Mouse (Mus musculus) kidney, adult 9 months (tissue): ENCODE measurements around the gene Dclre1b.
"Not testable (repeated sequence)": the region's sequence is repeated elsewhere in the genome, so short reads cannot be mapped to it uniquely, and the experiment has no call there.

Experiments
- DNase-seq: peaks from one replicate; pipeline ENCODE4 v3.0.0; 2022

Dclre1b gene

DNA sequence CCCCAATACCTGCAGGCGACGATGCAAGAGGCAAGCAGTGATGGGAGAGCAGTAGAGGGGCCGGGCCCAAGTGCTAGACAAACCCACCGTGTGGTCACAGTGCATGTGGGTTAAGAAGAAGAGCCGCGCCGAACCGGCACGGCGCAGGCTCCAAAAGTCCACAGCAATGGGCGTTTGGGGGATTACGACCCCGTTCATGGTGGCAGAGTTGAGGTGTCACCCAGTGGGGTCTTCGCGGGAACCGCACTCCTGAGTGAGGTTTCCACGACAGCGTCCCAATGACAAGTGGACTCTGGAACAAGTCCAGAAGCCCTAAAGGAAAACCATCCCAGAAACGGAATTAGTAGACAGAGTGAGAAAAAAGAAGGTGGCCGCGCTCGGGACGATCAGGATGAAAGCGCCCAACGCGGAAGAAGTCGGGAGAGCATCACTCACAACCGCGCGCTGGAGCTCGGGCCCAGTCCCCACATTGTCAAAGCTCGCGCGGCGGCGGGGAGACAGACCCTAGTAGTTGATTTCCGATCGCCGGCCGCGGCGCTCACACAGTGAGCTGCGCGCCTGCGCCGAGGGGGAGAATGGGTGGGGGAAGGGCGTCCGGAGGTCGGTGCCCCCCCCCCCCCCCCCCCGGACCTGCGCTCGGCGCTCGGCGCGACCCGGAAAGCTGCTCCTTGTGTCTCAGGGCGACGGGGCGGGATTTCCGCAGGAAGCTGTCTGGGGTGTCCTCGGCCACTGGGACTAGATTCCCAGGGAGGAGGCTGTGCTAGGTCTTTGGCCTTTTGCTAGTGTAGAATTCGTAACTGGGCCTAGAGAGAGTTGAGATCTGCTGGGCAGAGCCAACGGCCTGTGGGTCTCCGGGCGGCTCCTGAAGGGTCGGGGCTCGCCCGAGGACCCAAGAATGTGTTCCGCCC is at the start of gene Dclre1b, which contains the start of the genes Ap4b1 and Gm43064:
Dclre1b (minus strand) TSS at position 554 of the 908 bp plus-strand sequence.
Ap4b1 (plus strand) TSS at position 630 of the 908 bp plus-strand sequence.
Gm43064 (plus strand) TSS at position 683 of the 908 bp plus-strand sequence.
- peak; percentile 90 for DNase-seq

DNA sequence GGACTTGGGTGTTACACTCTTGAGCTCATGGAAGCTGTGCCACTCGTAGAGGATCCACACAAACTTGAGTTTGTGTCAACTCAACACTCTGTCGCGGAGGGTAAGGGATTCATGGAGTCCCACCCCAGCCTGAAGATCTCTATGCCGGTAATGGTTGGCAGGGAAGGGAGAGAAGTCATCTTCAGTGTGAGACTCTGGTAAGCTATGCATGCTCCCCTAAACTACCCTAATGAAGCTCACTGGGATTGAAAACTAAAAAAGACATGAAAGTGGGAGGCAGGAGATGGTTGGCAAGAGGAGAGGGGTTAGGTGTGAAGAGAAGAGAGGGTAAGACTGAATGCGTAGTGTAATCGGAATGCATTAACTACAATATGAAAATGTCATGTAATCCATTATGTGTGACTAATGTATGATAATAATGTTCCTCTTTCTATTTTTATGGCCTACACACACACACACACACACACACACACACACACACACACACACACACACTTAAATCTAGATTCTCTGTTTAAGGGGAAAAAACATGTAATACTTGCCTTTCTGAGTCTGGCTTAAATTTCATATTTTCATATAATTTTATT is 48.8 kb upstream of the Dclre1b start:
- DNase-seq, result no peak

DNA sequence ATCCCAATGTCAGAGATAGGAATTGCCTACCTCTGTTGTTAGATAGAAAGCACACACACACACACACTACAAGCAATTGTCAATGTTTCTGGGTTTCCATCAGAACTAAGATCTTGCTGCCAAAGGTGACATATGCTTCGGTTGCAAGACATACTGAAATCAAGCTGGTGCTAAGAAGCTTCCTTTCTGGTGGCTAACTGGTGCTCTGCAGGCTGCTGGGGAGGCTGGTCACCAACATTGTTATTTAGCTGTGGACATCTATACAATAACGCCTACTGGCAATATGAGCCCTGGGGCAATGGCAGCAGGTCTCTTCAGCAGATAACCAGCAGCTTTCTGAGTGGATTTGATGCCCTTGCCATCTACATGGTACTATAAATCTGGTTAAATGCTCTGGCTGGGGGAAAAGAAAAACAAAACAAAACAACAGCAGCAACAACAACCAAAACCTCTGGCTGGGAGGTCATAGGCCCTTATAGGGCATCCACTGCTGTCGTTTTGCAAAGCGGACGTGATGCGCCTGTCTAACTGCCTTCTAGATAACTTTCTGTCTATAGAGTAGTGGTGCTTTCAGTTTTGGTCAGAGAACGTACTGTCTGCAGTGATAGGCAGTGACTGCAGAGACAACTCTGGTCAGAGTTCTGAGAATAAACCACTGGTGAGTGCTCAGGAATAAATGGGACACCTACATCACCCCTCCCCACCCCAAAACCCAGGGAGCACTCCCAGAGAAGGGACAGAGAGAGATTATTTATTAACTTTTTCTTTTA is 48.0 kb upstream of the Dclre1b start:
- DNase-seq, result no peak

DNA sequence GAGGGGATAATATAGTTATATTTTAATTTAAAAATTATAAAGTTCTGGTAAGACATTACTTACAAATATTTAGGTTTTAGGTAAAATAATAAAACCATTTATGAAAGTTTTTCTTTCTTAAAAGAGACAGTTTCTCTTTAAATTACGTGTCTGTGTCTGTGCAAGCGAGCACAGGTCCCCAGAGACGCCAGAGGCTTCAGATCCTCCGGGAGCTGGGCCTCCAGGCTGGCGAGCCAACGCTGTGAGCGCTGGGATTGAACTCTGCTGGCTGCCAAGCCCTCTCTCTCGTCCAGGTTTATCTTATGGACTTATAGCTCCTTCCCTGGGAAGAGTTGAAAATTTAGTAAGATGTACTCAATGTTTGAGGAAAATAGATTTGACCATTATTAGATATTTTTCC is 44.6 kb upstream of the Dclre1b start:
- no peak for DNase-seq

DNA sequence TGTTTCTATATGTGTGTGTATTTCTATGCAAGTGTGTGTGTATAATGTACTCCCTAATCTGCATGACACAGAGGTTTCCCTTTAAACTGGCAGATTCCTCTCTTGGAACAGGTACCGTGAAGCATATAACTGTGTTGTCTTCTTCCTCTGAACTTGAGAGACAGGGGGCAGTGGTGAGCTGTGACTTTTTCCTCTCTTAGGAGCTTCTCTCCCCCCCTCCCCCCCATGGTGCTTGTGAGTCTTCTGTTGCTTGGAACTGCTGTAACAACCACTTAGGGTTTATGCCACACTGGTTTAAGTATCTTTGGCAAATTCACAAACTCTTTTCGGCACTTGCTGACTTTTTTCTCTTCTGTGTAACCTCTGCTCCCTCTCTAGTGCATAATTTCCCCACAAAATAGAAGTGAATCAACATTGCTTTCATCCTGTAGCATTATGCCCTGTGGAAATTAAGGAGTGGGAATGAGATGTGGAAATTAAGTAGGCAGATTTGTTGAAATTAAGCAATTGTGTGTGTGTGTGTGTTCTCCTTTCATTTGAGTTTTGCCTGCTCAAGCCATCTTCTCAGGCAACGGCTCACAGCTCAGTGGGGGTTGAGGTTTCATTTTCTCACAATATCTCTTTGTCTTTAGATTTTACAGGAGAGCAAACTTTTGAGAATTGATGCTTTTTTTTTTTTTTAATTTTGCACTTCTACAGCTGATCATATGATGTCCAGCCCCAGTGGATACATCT is 43.5 kb upstream of the Dclre1b start:
- peak; percentile 85 for DNase-seq

DNA sequence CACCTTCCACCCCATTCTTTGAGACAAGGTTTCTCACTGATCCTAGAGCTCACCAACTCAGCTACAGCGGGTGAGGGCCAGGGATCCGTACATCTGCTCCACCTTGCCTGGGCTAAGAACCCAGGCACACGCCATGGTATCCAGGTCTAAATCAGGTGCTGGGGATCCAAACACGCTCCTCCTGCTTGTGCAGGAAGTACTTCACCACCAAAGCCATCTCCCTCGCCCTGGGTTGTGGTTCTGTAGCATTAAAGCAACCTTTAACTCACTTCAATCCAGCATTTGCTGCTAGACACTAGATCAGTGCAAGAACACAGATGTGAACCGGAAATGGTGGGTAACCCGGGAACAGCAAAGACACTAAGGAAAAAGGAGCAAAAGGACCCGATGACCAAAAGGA is 42.6 kb upstream of the Dclre1b start:
- no peak for DNase-seq

GRCm38 (mm10) chr3:103851481-103851880 is 42.2 kb upstream of the Dclre1b start:
- no peak for DNase-seq

GRCm38 (mm10) chr3:103850644-103851363 is 41.6 kb upstream of the Dclre1b start:
- peak; percentile 77 for DNase-seq

DNA sequence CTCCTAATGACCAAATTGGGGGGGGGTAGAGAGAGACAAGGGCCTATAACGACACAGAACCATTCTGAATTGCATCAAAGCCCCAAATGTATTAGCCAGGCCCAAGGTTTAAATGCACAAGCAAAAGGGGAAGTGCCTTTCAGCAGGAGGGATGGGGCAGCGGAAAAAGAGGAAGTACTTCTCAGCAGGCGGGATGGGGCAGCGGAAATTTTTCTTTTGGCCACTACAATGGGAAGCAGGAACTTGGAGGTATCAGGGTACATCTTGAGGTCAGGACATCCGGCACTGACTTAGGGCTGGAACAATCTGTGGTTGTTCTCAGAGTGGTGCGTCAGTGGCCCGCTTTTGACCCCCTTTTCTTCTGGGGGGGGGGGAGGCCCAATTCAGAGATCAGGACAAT is 31.7 kb upstream of the Dclre1b start:
- DNase-seq, result not testable (repeated sequence)

GRCm38 (mm10) chr3:103840195-103840594 is 31.0 kb upstream of the Dclre1b start:
- DNase-seq, result not testable (repeated sequence)

DNA sequence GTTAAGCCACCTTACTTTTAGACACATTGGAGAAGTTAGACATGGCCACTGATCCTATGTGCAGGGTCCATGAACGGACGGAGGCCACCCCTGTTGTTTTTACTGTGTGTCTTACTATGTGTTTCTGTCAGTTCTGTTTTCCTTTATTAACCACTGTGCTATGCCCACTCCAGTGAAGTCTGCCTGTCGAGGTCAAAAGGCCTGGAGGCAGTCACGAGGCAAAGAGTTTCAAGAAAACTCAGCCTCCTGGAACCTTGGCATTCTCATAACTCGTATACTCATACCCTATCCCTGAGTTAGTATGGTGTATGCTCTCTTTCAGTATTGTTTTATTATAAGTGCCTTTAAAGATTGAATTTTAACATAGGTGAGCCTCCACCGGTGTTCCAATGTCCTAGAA is 30.5 kb upstream of the Dclre1b start:
- DNase-seq, result peak; percentile 41

DNA sequence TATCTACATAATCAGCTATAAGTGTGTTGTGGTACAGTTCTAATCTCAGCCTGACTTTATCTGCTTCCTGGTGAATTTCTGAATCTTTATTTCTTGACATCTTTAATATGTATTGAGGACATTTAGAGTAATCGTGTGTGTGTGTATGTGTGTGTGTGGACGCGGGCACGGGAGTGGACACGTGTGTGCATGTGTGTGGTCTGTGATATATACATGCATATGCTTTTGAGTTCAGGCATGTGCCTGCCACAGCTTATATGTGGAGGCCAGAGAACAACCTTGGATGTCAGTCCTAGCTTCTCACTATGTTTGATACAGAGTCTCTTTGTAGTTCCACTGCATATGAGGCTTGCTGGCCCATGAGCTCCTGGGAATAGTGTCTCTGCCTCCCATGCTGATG is 27.2 kb upstream of the Dclre1b start:
- DNase-seq, result no peak

DNA sequence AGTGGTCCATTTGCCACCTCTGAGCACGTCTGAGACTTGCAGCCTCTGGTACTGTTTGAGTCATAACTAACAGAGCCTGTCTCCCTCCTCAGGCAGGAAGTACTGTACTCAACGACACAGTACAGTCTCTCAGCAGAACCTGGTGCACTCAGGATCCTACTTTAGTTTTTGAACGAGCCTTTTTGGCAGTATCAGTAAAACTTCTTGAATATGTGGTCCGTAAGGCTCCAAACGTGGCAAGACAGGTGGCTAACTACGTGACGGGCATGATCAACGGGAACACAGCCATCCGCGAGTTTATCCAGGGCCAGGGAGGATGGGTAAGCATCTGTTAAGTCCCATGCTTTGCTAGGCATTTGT is 26.7 kb upstream of the Dclre1b start:
- no peak for DNase-seq

GRCm38 (mm10) chr3:103835272-103835950 is 26.2 kb upstream of the Dclre1b start:
- no peak for DNase-seq

- peak; percentile 26 for DNase-seq
These were observed 24.8 kb upstream of the Dclre1b start for GRCm38 (mm10) chr3:103834001-103834400.

DNA sequence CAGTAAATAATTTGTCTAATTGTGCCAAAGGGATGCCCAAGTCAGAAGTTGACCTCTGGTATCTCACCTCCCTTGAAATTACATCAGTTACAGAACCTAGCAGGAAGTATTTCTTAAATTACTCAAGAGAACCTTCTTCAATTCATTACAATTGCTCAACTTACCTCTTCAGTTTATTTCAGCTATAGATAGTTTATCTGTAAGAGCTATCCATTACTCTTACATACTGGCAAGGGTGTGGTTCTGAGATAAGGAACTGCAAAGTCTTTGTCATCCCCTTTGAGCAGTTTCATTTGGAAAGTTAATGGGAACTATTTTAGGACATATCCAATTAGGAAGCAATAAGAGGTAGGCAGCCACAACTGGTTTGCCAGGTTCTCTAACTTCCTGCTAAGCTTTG is 23.2 kb upstream of the Dclre1b start, which contains the start of gene Bcl2l15:
Bcl2l15 (plus strand) TSS at position 176 of the 400 bp plus-strand sequence.
- DNase-seq, result no peak

DNA sequence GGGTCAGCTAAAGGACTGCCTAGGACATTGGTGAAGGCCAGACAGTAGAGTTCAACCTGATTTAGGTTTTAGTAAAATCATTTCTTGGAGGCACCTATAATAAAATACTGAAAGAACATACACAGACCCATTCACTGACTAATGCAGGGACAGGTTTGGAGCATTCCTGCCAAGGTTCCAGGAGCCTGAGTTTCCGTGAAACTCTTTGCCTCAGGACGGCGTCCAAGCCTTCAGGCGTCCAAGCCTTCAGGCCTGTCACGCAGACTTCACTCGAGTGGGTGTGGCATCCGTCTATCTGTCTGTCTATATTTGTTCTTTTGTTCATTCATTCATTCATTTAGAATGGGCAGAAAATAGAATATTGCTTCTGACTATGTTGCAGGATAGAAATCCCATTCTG is 21.9 kb upstream of the Dclre1b start:
- no peak for DNase-seq

- not testable (repeated sequence) for DNase-seq
These were observed 21.4 kb upstream of the Dclre1b start for GRCm38 (mm10) chr3:103830681-103831080.

DNA sequence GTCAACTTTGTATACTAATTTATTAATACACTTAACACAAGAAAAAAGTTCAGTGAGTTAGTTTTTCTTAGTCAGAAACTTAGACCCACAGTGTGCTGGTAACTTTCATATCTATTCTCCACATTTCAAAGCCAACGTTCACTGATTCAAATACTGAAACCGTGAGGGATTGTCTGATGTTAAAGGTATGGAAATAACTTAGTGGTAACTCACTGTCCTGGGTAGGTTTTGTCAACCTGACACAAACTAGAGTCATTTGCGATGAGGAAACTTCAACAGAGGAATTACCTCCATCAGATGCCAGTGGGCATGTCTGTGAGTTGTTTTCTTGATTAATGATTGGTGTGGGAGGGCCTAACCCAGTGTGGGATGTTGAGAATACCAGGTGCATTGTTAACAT is 19.8 kb upstream of the Dclre1b start:
- no peak for DNase-seq

DNA sequence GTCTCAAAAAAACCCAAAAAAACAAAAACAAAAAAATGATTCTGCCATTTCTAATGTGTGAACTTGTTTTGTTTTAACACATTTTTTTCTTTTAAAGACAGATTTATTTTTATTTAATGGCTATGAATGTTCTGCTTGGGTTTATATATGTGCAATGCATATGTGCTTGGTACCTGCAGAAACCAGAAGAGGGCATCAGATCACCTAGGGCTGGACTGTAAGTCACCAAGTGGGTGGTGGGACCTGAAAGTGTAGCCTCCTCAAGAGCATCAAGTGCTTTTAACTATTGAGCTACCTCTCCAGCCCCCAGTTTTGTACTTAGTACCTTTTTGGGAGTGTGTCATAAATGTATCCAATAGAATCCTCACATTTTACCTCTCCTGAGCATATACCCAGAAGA is 18.3 kb upstream of the Dclre1b start:
- DNase-seq, result no peak

DNA sequence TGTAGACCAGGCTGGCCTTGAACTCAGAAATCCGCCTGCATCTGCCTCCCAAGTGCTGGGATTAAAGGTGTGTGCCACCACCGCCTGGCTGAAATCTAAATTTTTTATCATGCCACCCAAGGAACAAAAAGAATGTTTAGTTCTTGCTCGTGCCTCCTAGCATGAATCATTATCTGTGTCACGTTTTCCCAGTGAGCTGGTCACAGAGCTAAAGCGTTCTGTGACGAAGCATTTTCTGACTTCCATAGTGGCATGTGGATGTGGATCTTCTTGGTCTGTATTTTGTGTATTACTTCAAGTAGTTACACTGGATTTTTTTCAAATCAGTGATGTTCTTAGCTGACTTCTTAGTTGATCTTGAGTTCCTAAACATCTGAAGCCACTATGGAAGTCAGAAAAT is 1.7 kb upstream of the Dclre1b start:
- DNase-seq, result no peak
